Mouse (Mus musculus): ENCODE results near the gene Cks2. TPM values are rescaled to one million over a fixed set of nuclear protein-coding genes. Genes with fewer than 3 reads are reported as not detected.

Gene Cks2
- total and polyA plus RNA-seq, 3 experiments = 243 to 846 (median 297) TPM

DNA sequence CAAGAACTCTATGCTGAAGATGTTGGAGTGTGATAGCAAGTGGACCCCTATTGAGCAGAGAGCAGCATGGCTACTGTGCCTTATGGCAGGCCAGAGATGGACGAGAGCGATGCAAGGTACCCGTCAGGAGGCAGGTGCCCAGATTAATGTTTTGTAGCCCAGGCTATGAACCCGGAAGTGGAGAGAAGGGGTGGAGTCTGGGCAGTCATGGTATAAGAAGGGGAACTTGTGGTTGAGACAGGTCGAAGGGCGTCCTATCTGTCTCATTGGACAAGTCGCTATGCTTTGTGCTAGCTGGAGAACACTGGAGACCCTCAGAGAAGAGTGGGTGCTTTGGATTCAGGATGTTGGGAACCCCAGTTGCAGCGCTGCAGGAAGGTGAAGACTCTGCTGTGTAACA lies 44.9 kb upstream of the Cks2 start:
- Histone ChIP-seq H3K27ac (ENCODE audit: control insufficient read depth, low read depth, low read length) (no peak overlapping the region), H3K4me1 (ENCODE audit: control insufficient read depth in 1 of 2, insufficient read depth in 2 of 2, low read length in 2 of 2) (no peaks in the 10 kb centered on the region), H3K9me3 (replicated peaks; ENCODE audit: insufficient read depth, low read length) (no peaks in the 10 kb centered on the region), H3K27me3 (ENCODE audit: control insufficient read depth in 1 of 2, insufficient read depth in 2 of 2, low read length in 2 of 2) (no peaks in the 10 kb centered on the region), H3K9ac (ENCODE audit: control insufficient read depth, low read depth, low read length, poor library complexity, severe bottlenecking) (no peak overlapping the region), H3K4me3 (ENCODE audit: control insufficient read depth in 1 of 2, insufficient read depth in 1 of 2, low read depth in 2 of 2, low read length in 2 of 2) (no peak overlapping the region), H3K36me3 (ENCODE audit: control insufficient read depth in 1 of 2, insufficient read depth in 2 of 2, low read length in 2 of 2) (no peaks in the 10 kb centered on the region), H3K79me2 (ENCODE audit: control insufficient read depth, insufficient read depth, low read length, poor library complexity) (no peaks in the 10 kb centered on the region)
- DNase-seq (ENCODE audit: low read depth, low spot score) = no peak
- TF ChIP-seq BHLHE40 (IDR thresholded peaks at IDR 0.05; ENCODE audit: borderline replicate concordance, low read depth, low read length) (no peak), GABPA (IDR thresholded peaks at IDR 0.05; ENCODE audit: low read depth, low read length) (no peak), CHD1 (IDR thresholded peaks at IDR 0.05; ENCODE audit: low read depth, low read length) (no peak), TCF12 (IDR thresholded peaks at IDR 0.05; ENCODE audit: low read depth, low read length) (no peak), JUND (IDR thresholded peaks at IDR 0.05; ENCODE audit: low read depth, low read length) (no peak), USF2 (IDR thresholded peaks at IDR 0.05; ENCODE audit: borderline replicate concordance in 1 of 2, insufficient read depth in 1 of 2, low read depth in 1 of 2, low read length in 2 of 2) (no peak), CTCF (IDR thresholded peaks at IDR 0.05 in 2 of 3, conservative IDR thresholded peaks at IDR 0.05 in 1 of 3; ENCODE audit: control insufficient read depth in 1 of 3, insufficient read depth in 1 of 3, low read depth in 2 of 3, low read length in 3 of 3, poor library complexity in 1 of 3, severe bottlenecking in 1 of 3) (no peak), RCOR1 (IDR thresholded peaks at IDR 0.05; ENCODE audit: low read depth, low read length) (no peak)

DNA sequence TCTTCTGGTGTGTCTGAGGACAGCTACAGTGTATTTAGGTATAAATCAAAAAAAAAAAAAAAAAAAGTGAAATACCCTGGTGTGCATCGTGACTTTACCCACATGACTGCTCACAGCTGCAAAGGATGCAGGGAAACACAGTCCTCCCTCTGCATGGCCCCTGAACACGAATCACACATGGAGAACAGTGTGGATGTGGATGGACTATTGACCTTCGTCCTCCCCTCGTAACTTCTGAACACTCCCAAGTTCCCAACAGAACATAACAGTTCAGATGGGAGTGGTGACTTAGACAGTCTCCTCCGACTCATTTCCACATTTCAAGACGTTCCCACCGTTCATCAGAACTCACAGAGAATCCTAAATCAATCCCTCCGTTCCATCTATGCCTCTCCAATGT lies 42.3 kb upstream of the Cks2 start:
- H3K9ac ChIP-seq (ENCODE audit: control insufficient read depth, low read depth, low read length, poor library complexity, severe bottlenecking) = no peak overlapping the region
- no peak overlapping the region for H3K4me3 ChIP-seq (ENCODE audit: control insufficient read depth in 1 of 2, insufficient read depth in 1 of 2, low read depth in 2 of 2, low read length in 2 of 2)
- H3K9me3 ChIP-seq (replicated peaks; ENCODE audit: insufficient read depth, low read length) = no peaks in the 10 kb centered on the region

DNA sequence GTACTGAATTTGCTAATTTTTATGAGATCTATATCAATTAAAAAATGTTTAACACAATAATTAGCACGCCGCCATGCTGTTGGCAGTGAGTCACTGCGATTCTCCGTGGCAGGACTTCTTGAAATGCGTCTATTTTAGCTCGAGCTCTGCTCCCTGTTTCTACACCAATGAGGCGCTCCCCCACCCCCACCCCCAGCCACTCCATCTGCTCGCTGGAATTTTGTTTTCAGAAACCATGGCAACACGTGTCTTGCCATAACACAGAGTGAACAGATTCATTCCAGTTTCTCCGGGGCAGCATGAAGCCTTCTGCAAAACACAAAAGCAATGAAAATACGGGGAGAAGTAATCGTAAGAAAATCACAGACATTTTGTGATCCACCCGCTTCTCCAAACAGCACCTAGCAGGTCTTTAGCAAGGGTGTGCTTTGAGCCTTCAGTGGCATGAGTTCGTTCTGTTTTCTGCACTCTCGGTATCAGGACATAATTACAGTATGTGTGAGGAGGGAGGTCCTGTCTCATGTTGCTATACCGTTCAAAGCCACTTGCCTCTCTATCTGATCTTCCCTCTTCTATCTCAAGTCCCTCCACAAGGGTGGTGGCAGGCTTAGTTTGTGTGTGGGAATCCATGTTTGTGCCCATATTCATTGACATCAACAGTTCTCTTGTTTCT lies 41.7 kb upstream of the Cks2 start:
- Histone ChIP-seq H3K4me3 (ENCODE audit: control insufficient read depth in 1 of 2, insufficient read depth in 1 of 2, low read depth in 2 of 2, low read length in 2 of 2) (no peak overlapping the region), H3K36me3 (ENCODE audit: control insufficient read depth in 1 of 2, insufficient read depth in 2 of 2, low read length in 2 of 2) (no peaks in the 10 kb centered on the region), H3K9me3 (replicated peaks; ENCODE audit: insufficient read depth, low read length) (no peaks in the 10 kb centered on the region), H3K9ac (ENCODE audit: control insufficient read depth, low read depth, low read length, poor library complexity, severe bottlenecking) (no peak overlapping the region), H3K27me3 (ENCODE audit: control insufficient read depth in 1 of 2, insufficient read depth in 2 of 2, low read length in 2 of 2) (no peaks in the 10 kb centered on the region), H3K79me2 (ENCODE audit: control insufficient read depth, insufficient read depth, low read length, poor library complexity) (no peaks in the 10 kb centered on the region), H3K27ac (ENCODE audit: control insufficient read depth, low read depth, low read length) (no peak overlapping the region), H3K4me1 (ENCODE audit: control insufficient read depth in 1 of 2, insufficient read depth in 2 of 2, low read length in 2 of 2) (no peaks in the 10 kb centered on the region)
- no peak for TF ChIP-seq NRF1 (IDR thresholded peaks at IDR 0.05; ENCODE audit: insufficient read depth, low read depth, low read length, poor library complexity, severe bottlenecking)
- no peak for TF ChIP-seq ETS1 (IDR thresholded peaks at IDR 0.05; ENCODE audit: low read depth, low read length)
- TF ChIP-seq POLR2AphosphoS2 (IDR thresholded peaks at IDR 0.05; ENCODE audit: low read length) = no peak
- TF ChIP-seq RCOR1 (IDR thresholded peaks at IDR 0.05; ENCODE audit: low read depth, low read length) = no peak
- no peak for TF ChIP-seq USF1 (IDR thresholded peaks at IDR 0.05; ENCODE audit: low read depth, low read length)
- no peak for TF ChIP-seq BHLHE40 (IDR thresholded peaks at IDR 0.05; ENCODE audit: borderline replicate concordance, low read depth, low read length)
- no peak for TF ChIP-seq USF2 (IDR thresholded peaks at IDR 0.05; ENCODE audit: borderline replicate concordance in 1 of 2, insufficient read depth in 1 of 2, low read depth in 1 of 2, low read length in 2 of 2)
- no peak for TF ChIP-seq JUND (IDR thresholded peaks at IDR 0.05; ENCODE audit: low read depth, low read length)
- no peak for TF ChIP-seq RAD21 (IDR thresholded peaks at IDR 0.05; ENCODE audit: low read depth, low read length)
- TF ChIP-seq SMC3 (IDR thresholded peaks at IDR 0.05; ENCODE audit: low read depth, low read length) = no peak
- TF ChIP-seq SIN3A (IDR thresholded peaks at IDR 0.05; ENCODE audit: low read length) = no peak
- TF ChIP-seq ZMIZ1 (IDR thresholded peaks at IDR 0.05; ENCODE audit: low read depth, low read length) = no peak
- TF ChIP-seq MAFK (IDR thresholded peaks at IDR 0.05; ENCODE audit: borderline replicate concordance, low read depth, low read length) = no peak
- TF ChIP-seq ELF1 (IDR thresholded peaks at IDR 0.05; ENCODE audit: low read depth, low read length) = no peak
- no peak for TF ChIP-seq POLR2A (IDR thresholded peaks at IDR 0.05; ENCODE audit: control insufficient read depth in 1 of 2, insufficient read depth in 1 of 2, low read depth in 1 of 2, low read length in 2 of 2, poor library complexity in 1 of 2)
- no peak for TF ChIP-seq ZKSCAN1 (IDR thresholded peaks at IDR 0.05; ENCODE audit: low read depth, low read length)
- no peak for DNase-seq (ENCODE audit: low read depth, low spot score)

More for the DNA sequence above, 42.3 kb upstream of the Cks2 start:
- DNase-seq (ENCODE audit: low read depth, low spot score) = no peak
- no peaks in the 10 kb centered on the region for H3K4me1 ChIP-seq (ENCODE audit: control insufficient read depth in 1 of 2, insufficient read depth in 2 of 2, low read length in 2 of 2)
- no peak for TF ChIP-seq NRF1 (IDR thresholded peaks at IDR 0.05; ENCODE audit: insufficient read depth, low read depth, low read length, poor library complexity, severe bottlenecking)
- TF ChIP-seq ETS1 (IDR thresholded peaks at IDR 0.05; ENCODE audit: low read depth, low read length) = no peak
- no peak for TF ChIP-seq MAZ (IDR thresholded peaks at IDR 0.05; ENCODE audit: low read depth, low read length)
- no peaks in the 10 kb centered on the region for H3K27me3 ChIP-seq (ENCODE audit: control insufficient read depth in 1 of 2, insufficient read depth in 2 of 2, low read length in 2 of 2)
- no peaks in the 10 kb centered on the region for H3K36me3 ChIP-seq (ENCODE audit: control insufficient read depth in 1 of 2, insufficient read depth in 2 of 2, low read length in 2 of 2)
- no peak overlapping the region for H3K27ac ChIP-seq (ENCODE audit: control insufficient read depth, low read depth, low read length)
- H3K79me2 ChIP-seq (ENCODE audit: control insufficient read depth, insufficient read depth, low read length, poor library complexity) = no peaks in the 10 kb centered on the region
